Mouse (Mus musculus) ovary, postnatal 14 days (tissue): ENCODE measurements around the gene Man1a.

Source experiments
- DNase-seq: peaks from one replicate; pipeline ENCODE4 v3.0.0; 2022; ENCODE audit warnings: low spot score

The Man1a gene

GRCm38 (mm10) chr10:54061159-54061558 lies 15.2 kb downstream of the Man1a start:
- no peak for DNase-seq

GRCm38 (mm10) chr10:54060587-54060986 lies 15.8 kb downstream of the Man1a start:
- DNase-seq, result no peak

GRCm38 (mm10) chr10:54059679-54060249 lies 16.6 kb downstream of the Man1a start:
- DNase-seq, result no peak

- DNase-seq, result no peak
Observed at GRCm38 (mm10) chr10:54059092-54059496, 17.3 kb downstream of the Man1a start.

- no peak for DNase-seq
Observed at GRCm38 (mm10) chr10:54058657-54059056, 17.8 kb downstream of the Man1a start.

- no peak for DNase-seq
Observed at GRCm38 (mm10) chr10:54054188-54054587, 22.2 kb downstream of the Man1a start.

GRCm38 (mm10) chr10:54047885-54048284 lies 28.5 kb downstream of the Man1a start:
- DNase-seq, result no peak

GRCm38 (mm10) chr10:54043358-54043757 lies 33.1 kb downstream of the Man1a start:
- no peak for DNase-seq

- no peak for DNase-seq
Observed at GRCm38 (mm10) chr10:54042212-54042840, 34.1 kb downstream of the Man1a start.

- DNase-seq, result no peak
Observed at GRCm38 (mm10) chr10:54040261-54041165, 35.9 kb downstream of the Man1a start.

GRCm38 (mm10) chr10:54039754-54040153 lies 36.7 kb downstream of the Man1a start:
- no peak for DNase-seq

GRCm38 (mm10) chr10:54038734-54039133 lies 37.7 kb downstream of the Man1a start:
- no peak for DNase-seq

GRCm38 (mm10) chr10:54038180-54038579 lies 38.2 kb downstream of the Man1a start:
- DNase-seq, result no peak

- no peak for DNase-seq
Observed at GRCm38 (mm10) chr10:54037348-54038010, 38.9 kb downstream of the Man1a start.

- no peak for DNase-seq
Observed at GRCm38 (mm10) chr10:54035586-54035985, 40.8 kb downstream of the Man1a start.

- DNase-seq, result no peak
Observed at GRCm38 (mm10) chr10:54034779-54035178, 41.6 kb downstream of the Man1a start.

- DNase-seq, result no peak
Observed at GRCm38 (mm10) chr10:54032316-54033092, 43.9 kb downstream of the Man1a start.

- DNase-seq, result no peak
Observed at GRCm38 (mm10) chr10:54028866-54029265, 47.5 kb downstream of the Man1a start.

- no peak for DNase-seq
Observed at GRCm38 (mm10) chr10:54026738-54027427, 49.5 kb downstream of the Man1a start.

- no peak for DNase-seq
Observed at GRCm38 (mm10) chr10:54026101-54026500, 50.3 kb downstream of the Man1a start.

GRCm38 (mm10) chr10:54017904-54018454 lies 58.4 kb downstream of the Man1a start:
- no peak for DNase-seq
